Mouse (Mus musculus): ENCODE measurements around the gene Txndc8.
A peak's percentile ranks its signal among the peaks of the same experiment; 100 is the strongest.

Txndc8 gene

DNA sequence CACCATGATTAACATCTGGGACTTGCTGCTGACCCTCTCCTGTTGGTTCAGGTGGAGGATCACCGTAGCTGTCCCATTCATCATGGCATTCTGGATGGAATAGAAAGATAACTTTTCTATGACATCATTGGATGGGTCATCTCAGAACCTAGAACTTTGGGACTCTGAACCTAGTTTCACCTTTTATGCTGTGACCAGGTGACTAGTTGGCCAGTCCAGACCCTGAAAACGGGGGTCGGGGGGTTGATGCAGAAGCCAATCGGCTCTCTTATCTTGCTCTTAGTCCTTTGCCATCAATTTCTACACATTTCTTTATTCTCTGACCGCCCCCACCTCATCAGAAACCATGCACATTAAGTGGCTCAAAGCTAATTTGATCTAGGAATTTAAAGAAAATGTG is at the start of gene Txndc8:
Gene Txndc8, minus strand, starts transcription at position 101 of the 400 bp plus-strand sequence.
- DNase-seq (ENCODE audit: low spot score in 2 of 2), result no peak

DNA sequence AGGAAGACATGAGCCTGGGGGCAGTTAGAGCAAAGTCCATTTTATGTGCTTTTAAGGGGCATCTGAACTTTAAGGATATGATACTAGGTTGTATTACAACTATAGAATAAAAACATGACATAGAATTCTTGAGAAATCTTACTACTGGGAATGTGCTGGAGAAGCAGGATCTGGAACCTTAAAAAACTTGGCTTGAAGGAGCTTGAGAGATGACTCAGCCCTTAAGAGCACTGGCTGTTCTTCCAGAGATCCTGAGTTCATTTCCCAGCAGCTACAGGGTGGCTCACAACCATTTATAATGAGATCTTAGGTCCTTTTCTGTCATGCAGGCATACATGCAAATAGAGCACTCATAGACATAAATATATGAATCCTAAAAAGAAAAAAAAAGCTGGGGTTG is 46.7 kb upstream of the Txndc8 start:
- no peak for DNase-seq (ENCODE audit: low spot score in 2 of 2)

DNA sequence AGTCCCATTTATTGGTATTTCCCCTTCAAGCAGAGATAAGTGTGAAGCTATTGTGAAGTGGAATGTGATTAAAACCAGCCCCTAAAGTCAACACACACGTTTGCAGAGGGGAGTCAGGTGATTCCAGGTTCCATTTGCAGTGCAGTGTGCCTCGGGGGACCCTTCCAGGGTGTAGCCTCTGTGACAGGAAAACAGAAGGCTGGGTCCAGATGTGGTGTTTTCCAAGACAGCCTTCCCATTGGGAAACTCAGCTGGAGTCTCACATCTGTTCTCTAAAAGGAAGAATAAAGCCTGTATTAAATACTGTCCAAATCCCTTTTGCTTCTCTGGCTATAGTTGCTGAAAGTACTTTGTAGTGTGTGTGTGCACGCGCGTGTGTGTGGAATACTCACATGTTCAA is 45.5 kb upstream of the Txndc8 start:
- no peak for DNase-seq (ENCODE audit: low spot score in 2 of 2)

DNA sequence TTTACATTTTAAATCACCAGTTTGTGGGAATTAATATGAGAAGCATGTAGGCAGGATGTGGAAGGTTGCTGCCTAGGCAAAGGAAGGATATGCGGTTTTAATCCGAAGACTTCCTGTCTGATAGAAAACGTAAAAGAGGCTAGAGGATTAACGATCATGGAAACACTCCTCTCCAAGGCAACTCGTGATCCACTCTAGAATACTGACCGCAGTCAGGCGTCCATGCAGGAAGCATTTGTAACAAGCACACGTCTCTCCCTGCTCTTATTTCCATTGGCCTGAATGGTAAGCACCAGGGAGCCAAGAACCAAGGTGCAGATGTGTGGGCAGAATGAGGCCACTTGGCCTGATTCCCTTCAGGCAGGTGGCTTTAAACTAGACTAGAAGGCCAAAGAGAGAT is 41.8 kb upstream of the Txndc8 start:
- DNase-seq (ENCODE audit: low spot score in 2 of 2), result no peak

DNA sequence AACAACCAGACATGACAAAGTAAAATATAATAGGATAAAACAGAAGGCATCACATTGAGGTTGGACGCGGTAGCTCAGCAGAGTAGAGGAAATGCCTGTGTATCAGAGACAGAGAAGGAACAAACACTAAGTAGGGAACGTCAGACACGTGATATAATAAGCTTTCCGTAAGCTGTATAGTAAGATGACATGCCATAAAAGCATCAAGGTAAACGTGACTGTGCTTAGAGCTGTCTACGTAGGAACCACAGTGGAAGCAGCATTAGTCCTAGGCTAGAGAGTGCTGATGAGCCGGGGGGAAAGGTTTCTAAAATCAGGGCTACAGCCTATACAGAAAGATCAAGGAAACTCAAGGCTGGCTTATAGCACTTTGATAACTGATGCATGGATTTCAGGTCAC is 41.4 kb upstream of the Txndc8 start:
- DNase-seq (ENCODE audit: low spot score in 2 of 2), result no peak

DNA sequence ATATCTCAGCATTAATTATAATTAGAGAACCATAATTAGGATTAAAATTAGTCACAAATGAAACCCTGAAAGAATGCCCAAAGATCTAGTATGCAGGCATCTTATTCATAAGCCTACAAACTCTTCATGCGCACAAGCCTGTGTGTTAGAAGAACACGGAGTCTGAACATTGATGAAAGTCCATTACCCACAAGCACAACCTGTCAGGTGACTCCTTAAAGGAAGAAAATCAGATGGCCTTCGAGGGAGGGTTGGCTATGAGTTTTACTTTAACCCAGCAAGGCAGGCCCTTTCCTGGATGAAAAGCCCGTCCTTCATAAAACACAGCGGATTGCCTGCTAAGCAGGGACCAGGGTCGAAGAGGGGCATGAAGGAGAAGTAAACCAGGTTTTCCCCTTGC is 35.9 kb upstream of the Txndc8 start:
- no peak for DNase-seq (ENCODE audit: low spot score in 2 of 2)

DNA sequence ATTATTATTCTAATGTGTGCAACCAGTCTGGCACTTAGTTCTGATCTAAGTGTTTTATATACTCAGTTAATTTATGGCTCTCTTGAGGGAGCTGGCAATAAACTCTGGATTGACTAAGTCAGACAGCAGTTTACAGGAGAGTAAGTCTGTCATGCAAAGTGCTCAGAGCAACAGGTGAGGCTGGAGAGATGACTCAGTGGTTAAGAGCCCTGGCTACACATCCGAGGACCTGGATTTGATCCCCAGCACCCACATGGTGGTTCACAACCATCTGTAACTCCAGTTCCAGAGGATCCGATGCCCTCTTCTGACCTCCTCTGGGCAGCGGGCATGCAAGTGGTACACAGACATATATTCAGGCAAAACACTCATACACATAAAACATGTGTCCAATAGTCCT is 35.4 kb upstream of the Txndc8 start:
- no peak for DNase-seq (ENCODE audit: low spot score in 2 of 2)

DNA sequence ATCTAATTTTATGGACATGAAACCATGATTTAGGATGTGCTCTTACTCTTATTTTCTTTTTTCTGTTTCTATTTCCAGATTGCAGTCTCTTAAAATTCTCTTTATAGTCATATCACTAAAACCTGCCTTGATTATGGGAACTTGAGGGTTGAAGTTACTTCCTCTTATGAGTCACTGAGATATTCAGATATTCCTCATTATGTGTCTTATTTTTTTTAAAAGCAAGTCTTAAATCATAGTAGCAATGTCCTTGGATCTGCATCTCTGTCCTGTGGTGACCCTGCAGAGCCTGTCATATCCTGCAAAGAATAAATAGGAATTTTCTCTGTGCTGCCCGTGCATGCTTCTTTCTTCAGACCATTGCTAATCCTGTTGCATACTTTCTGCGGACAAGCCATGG is 31.2 kb upstream of the Txndc8 start:
- DNase-seq (ENCODE audit: low spot score in 2 of 2), result no peak

DNA sequence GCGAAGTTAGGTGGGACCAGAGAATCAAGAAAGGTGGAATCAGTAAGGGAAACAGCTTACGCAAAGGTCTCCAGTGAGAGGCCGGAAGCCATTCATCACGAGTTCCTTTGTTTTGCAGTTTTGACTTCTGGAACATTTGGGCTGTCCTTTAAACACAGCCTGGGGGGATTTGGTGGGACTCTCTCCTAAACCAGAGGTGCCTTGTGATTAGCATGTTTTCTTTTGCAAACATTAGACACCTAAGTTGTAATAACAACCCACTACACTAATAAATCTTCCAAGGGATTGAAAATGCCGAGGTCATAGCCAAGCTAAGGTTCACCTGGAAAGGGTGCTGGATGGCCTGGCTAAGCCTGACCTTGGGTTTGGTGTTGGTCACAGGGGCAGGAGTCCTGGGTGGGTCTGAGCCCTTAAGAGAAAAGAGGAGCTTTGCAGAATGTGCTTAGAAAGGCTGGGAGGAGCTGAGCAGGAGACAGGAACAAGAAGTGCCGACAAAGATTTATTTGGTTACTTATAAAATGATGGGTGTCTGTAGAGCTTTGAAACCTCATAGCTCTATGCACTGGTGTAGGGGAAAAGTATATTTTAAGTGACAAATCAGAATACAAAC is 28.3 kb upstream of the Txndc8 start:
- no peak for DNase-seq (ENCODE audit: low spot score in 2 of 2)

DNA sequence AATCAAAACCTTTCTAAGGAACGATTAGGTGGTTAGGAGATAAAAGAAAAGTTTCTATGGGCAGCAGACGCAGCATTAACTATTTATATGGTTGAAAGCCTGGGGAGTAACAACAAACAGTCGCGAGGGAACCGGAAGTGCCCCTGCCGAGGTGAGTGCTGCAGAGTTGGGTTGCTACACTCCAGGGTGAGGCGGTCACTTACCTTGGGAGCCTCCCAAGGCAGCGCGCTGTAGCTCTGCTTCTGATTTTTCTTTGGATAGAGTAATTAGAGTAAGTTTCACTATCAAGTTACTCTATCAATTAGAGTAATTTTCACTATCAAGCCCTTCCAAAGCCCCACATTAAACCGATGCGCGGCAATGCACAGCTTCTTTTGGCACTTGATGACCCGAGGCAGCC is 25.7 kb upstream of the Txndc8 start:
- DNase-seq (ENCODE audit: low spot score in 2 of 2), result no peak

DNA sequence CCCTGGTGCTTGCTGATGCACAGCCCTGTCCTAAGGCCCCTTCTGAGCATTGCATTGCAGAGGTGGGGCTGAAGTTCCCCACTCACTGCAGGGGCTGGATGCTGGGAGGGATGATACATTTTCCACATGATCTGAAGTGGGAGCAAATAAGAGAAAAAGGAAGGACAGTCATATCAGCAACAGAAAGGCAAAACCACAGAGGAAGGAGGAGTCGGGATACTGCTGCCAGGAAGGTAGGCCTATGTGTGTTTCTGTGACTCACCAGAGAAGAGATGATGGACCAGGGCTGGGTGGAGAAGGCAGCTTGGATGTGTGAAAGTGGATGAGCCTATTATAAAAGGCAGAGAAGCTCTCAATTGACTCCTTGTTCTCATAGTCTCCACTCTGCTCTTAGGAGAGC is 23.8 kb upstream of the Txndc8 start:
- DNase-seq (ENCODE audit: low spot score in 2 of 2), result no peak

DNA sequence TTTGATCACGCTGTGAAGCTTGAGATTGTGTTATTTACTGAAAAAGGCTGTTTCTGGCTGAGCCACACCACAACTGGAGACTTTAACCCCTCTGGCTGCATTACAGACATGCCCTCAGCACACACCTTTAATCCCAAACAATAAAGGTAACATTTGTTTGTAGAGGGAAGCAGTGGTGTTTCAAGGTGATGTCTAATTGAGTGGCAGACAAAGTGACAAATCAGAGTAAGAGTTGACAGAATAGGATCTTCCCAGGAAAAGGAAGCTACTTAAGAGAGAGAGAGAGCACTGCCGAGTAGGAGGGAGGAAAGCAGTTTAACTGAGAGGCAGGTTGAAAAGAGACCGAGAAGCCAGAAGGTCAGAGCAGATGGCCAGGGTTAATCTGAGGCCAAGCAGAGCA is 5.4 kb downstream of the Txndc8 start:
- DNase-seq (ENCODE audit: low spot score in 2 of 2), result no peak

DNA sequence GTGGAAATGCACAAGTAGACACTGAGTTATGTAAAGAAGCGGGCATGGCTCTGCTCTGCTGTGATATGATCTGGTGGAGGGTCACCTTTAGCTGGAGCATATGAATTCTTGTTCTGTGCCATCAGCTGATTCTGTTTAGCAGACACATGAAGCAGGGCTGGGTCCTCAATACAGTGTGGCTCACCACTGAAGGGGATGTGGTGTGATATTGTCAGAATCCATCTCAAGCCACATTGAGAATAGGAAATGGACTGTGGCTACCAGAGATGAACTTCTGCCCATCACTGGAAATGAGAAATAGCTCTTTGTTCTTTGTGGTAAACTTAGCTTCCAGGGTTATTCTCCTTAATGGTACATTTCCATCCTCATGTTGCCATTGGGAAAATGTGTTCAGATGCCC is 17.5 kb downstream of the Txndc8 start:
- DNase-seq (ENCODE audit: low spot score in 2 of 2), result no peak

DNA sequence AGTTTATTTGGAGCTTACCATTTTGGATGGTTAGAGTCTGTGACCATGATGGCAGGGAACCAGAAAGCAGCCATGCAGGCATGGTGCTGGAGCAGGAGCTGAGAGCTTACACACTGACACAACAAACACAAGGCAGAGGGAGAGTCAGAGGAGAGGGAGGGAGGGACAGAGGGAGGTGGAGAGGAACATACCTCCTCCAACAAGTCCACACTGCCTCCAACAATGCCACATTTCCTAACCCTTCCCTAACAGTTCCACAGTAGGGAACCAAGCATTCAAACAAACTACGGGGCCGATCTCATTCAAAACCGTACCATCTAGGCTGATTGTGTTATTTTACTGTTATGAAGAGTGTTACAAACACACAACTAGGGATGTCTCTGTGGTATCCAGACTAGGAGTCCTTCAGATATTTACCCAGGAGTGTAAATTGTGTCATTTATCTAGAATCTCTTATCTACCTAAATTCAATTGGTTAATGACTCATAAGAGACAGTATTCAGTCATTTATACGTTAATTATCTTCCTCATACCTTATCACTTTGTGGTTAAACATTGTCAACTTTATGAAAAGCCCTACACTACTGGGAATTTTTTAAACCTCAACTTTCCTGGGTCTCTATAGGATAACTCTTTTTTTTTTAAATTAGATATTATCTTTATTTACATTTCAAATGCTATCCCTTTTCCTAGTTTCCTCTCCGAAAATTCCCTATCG is 34.4 kb downstream of the Txndc8 start:
- DNase-seq (ENCODE audit: low spot score in 2 of 2), result no peak

DNA sequence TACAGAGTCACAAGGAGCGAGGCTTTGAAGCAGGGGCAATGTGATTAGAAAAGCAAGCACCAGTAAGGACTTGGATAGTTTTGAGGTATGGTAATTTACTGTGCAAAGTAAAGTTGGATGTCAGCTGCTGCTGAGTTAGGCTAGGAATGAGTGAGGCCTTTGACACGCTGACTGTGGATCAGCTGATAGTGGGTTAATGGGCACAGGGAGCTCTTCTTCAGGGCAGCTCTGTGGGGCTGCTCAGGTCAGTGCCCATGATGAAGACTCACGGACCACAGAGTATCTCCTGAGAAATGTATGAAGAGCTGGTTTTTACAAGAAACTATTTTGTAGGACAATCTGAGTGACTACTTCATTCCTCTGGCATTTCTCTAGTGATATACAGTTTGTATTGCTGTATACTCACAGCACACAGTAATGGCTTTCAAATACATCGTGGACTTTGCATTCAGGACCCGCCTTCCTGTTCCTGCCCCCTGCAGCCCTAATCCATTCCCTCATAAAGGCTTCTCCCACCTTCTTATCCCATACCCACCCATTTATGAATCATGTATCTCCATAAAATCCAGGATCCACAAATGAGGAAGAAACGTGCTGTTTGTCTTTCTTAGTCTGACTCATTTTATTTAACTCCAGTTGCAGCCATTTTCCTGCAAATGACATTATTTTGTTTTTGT is 35.2 kb downstream of the Txndc8 start:
- no peak for DNase-seq (ENCODE audit: low spot score in 2 of 2)

DNA sequence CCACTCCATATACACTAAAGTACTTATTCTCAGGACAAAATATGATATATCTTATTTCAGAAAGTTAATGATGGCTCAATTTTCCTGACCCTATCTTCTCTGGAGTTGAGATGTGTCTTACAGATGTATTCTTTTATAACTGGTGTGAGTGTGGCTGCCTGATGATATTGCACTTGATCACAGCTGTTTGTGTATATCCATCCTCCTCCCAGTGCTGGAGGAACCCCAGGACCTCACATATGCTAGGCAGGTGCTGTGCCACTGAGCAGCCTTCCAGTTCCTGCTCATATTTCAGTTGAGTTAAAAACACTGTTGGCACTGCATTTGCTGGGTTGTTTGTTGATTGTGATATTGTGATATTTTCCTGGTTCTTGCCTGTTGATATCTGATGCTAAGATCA is 38.6 kb downstream of the Txndc8 start:
- DNase-seq (ENCODE audit: low spot score in 2 of 2), result no peak

DNA sequence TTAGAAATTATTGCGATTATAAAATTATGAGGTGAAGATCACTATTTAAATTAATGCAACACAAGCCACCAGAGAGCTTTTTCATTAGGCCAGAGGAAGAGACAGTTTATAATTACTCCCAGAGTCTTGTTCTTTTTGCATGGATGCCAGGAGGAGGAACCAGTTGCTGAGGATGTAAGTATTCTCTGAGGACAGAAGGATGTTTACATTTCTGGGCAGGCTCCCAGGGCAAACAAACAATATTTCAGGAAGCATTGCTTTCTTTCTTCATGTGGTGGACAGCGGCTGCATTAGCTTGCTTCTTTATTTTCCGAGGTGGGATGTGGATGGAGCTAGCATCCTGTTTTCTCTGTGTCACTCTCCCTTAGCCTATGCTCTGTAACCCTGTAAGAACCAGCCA is 41.7 kb downstream of the Txndc8 start:
- DNase-seq (ENCODE audit: low spot score in 2 of 2), result no peak

DNA sequence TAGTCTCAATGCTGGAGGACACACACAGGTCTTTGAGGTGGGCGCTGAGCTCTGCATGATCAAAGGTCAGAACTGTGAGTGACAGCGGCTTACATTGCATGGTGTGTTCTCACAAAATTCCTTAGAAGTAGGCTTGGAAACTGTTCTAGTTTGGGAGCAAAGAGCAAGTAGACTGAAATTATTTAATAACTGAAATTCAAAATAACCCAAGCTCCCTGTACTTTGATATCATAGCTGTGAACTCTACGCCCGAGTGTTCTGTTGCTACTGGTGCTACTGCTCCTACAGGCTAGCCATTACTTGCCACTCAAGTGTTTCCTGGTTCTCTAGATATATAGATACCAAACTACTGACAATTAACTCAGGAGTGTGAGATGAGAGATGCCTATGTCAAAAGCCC is 43.4 kb downstream of the Txndc8 start:
- DNase-seq (ENCODE audit: low spot score in 2 of 2), result no peak

DNA sequence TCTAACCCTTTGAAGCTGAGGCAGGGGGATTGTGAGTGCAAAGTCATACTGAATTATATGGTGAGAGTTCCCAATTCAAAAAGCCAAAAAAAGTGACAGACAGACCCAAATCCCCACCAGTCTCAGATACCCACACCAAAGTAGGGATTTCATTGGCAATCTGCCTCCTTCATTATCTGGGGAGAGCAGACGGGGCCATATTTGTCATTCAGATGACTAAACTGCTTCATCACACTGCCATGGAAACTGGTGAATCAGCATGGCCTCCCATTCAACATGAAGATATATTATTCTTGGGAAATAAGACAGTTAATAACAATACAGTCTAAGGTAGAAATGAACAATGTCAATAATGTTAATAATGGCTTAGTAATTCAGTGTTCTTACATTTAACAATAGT is 44.8 kb downstream of the Txndc8 start:
- DNase-seq (ENCODE audit: low spot score in 2 of 2), result no peak

DNA sequence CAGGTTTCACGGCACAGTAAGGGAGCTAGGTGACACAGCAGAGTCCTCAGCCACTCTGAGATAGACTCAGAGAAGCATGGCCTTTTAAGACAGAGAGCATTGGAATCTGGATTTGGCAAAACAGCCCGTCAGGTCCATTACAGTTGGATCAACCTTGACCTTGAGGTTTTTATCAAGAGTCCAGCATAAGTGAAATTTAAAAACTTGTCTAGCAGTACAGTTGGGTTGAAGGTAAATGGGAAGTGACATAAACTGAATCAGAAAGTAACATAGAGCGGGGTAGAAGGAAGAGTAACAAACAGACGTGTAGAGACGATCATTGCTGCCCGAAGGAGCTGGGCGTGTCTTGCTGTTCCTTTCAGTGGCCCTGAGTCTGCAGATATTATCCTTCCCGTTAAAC is 49.9 kb downstream of the Txndc8 start:
- no peak for DNase-seq (ENCODE audit: low spot score in 2 of 2)

DNA sequence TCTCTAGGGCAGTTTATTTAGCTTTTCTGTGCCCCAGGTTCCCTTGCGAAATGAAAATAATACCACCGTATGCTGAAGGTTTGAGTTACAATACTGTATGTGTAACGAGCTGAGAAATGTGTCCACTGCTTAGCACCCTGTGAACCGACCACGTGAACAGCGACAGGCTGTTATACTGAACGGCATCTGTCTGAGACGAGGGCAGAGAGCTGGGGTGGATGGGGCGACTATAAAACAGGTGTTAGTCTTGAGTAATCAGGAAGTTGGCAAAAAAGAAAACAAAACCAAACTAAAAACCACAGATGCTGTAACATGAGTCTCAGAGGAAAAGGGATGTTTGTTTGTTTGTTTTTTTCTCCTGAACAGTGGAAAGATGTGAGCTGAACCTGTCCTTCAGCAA is 50.8 kb downstream of the Txndc8 start:
- no peak for DNase-seq (ENCODE audit: low spot score in 2 of 2)

DNA sequence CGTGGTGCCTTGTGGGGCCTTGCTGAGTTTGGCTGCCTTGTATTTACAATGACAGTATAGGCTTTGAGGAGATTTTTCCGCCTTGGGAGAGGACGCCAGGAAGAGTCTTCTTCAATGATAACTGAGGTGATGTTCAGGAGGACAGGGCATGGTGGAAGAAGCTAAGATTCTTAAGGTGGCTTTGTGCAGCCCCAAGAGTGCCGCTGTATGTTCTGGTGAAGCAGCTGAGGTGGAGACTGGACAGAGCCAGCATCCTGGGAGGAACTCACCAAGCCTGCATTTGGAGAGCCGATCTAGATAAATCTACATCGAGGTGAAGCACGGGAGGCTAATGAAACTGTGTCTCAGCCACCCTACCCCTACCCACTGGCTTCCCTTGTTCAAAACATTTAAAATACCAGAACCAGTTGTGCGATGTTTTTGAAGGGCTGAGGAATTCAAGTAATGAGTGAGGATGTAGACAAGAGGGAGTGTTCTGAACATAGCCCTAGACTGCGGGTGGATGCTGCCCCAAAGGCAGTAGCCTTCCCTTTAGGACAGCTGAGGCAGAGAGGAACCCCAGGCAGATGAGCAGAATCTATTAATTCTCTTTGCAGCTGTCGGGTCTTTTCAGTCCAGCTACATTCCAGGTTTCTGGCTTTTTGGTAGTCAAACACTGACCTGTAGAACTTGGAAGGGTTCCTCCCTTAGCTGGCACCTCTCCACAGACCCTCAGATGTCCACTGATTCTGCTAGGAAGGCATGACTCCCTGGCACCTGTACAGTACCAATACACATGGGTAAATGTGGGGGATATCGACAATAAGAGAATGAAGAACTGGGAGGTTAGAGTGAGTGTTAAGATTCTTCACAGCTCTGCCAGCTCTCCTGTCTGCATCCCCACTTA is 51.5 kb downstream of the Txndc8 start:
- peak in 1 of 2 experiments; percentile 7 for DNase-seq (ENCODE audit: low spot score in 2 of 2)

All from frontal cortex, postnatal 25 days (tissue).